Mouse (Mus musculus) gastrocnemius, postnatal 10 days (tissue): ENCODE data around the gene Vsig1. TPM values are rescaled to one million over a fixed set of nuclear protein-coding genes. Genes with fewer than 3 reads are reported as not detected.

Source experiments
- total RNA-seq, 2 experiments: library from RNA; stranded (reverse); gene quantifications; 2 replicates each; pipeline ENCODE4 v1.2.3; 2021

Gene Vsig1
- total RNA-seq, 2 experiments from 2014 or later = 0.09 TPM; not detected in 1

Other genes starting within 250 kb of the Vsig1 start
- 10 to 100 TPM; 10.6 to 13.7 TPM for gene Mid2, start 243.0 kb upstream of the Vsig1 start, total RNA-seq
- gene Tex13b, start 94.2 kb upstream of the Vsig1 start, total RNA-seq = not detected
- 10 to 100 TPM; 14.7 to 16.0 TPM for gene Psmd10, start 49.1 kb downstream of the Vsig1 start, total RNA-seq
- 10 to 100 TPM; 24.6 to 25.9 TPM for gene Atg4a, start 49.3 kb downstream of the Vsig1 start, total RNA-seq